Mouse (Mus musculus) ES-Bruce4 (cell line): ENCODE data around the gene Plpp1. TPM values are rescaled to one million over a fixed set of nuclear protein-coding genes. Genes with fewer than 3 reads are reported as not detected.

ENCODE experiments used
- H3K27ac ChIP-seq: 2 replicates; pipeline ENCODE4 v1.5.1; 2012; ENCODE audit warnings: low read length, inconsistent platforms; ENCODE audit not compliant: insufficient read depth
- H3K27me3 ChIP-seq: 2 replicates; pipeline ENCODE4 v1.6.1; 2012; ENCODE audit warnings: mild to moderate bottlenecking, low read length, inconsistent platforms; ENCODE audit not compliant: control insufficient read depth, poor library complexity, insufficient read depth, severe bottlenecking
- H3K36me3 ChIP-seq: 2 replicates; pipeline ENCODE4 v1.6.1; 2012; ENCODE audit warnings: inconsistent platforms, mild to moderate bottlenecking, low read length, moderate library complexity; ENCODE audit not compliant: control insufficient read depth, poor library complexity, insufficient read depth, severe bottlenecking
- H3K4me1 ChIP-seq: one replicate; pipeline ENCODE4 v1.8.1; 2011; ENCODE audit warnings: low read length; ENCODE audit not compliant: control insufficient read depth, insufficient read depth
- H3K4me3 ChIP-seq: 2 replicates; pipeline ENCODE4 v1.5.1; 2011; ENCODE audit warnings: low read depth, mild to moderate bottlenecking, low read length
- H3K9ac ChIP-seq: 2 replicates; pipeline ENCODE4 v1.6.1; 2012; ENCODE audit warnings: low read depth, mild to moderate bottlenecking, inconsistent platforms; ENCODE audit not compliant: poor library complexity, severe bottlenecking
- H3K9me3 ChIP-seq: replicated peaks from 2 replicates; pipeline ENCODE4 v1.6.1; 2012; ENCODE audit warnings: mild to moderate bottlenecking, low read length, inconsistent platforms; ENCODE audit not compliant: control insufficient read depth, poor library complexity, insufficient read depth, severe bottlenecking
- CTCF ChIP-seq: IDR thresholded peaks from one replicate; pipeline ENCODE4 v1.8.1; 2011; ENCODE audit warnings: low read depth, low read length
- EP300 ChIP-seq: IDR thresholded peaks from 2 replicates; pipeline ENCODE4 v1.6.1; 2011; ENCODE audit warnings: low read depth, low read length; ENCODE audit not compliant: insufficient read depth
- POLR2A ChIP-seq: IDR thresholded peaks from one replicate; pipeline ENCODE4 v1.8.1; 2011; ENCODE audit warnings: low read length; ENCODE audit not compliant: insufficient read depth
- polyA plus RNA-seq: library from polyadenylated mRNA; stranded (reverse); fragments of >200 nt; gene quantifications from 2 replicates; pipeline ENCODE4 v1.2.4, GENCODE M21; 2011; ENCODE audit warnings: low read depth; ENCODE audit not compliant: missing spikeins, insufficient read depth, insufficient read length

Gene Plpp1
- polyA plus RNA-seq, 1 experiment: 19.9 TPM

DNA sequence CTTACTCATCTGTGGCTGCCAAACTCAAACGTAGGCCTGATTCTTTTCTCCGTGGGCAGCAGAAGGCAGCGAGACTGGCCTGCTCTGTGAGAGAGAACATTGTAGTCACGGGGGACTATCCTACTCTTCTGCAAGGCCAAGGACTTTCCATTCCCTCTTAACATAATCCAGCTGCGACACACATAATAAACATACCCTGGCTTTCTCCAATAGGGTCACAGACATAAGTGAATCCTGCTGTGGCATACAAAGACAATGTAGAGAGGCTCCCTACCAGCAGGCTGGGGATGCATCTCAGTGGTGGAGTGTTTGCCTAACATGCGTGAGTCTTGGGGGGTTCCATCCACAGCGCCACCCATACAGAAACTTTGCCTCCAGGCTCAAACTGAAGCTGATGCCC lies 15.3 kb upstream of the Plpp1 start:
- no peaks in the 10 kb centered on the region for H3K27me3 ChIP-seq

DNA sequence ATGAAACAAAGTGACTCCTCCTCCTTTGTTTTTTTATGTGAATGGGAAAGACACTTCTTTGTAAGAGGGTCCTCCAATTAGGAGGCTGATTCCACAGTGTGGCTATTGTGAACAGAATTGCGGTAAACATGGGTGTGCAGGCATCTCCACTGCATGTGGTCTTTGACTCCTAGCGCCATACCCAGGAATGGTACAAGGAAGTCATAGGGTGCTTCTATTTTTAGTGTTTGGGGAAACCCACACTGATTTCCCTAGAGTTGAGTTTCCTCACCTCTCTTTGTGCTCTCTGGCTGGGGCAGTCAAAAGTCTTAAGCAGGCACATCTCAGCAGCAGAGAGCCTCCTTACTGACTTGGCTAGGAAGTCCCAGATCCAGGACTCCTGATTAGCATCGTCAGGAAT lies 14.4 kb upstream of the Plpp1 start:
- Histone ChIP-seq H3K4me1 (no peaks in the 10 kb centered on the region), H3K4me3 (no peak overlapping the region), H3K9ac (no peak overlapping the region), H3K27ac (0 out of 2 replicates have a peak overlapping the region, but pooled peaks have one; percentile 21), H3K9me3 (no peaks in the 10 kb centered on the region), H3K27me3 (no peaks in the 10 kb centered on the region), H3K36me3 (no peaks in the 10 kb centered on the region)
- no peak for TF ChIP-seq POLR2A

More for the DNA sequence above, 15.3 kb upstream of the Plpp1 start:
- H3K4me3 ChIP-seq: no peak overlapping the region
- H3K27ac ChIP-seq: no peak overlapping the region
- no peak for TF ChIP-seq CTCF
- TF ChIP-seq EP300: no peak
- TF ChIP-seq POLR2A: no peak
- no peaks in the 10 kb centered on the region for H3K4me1 ChIP-seq
- H3K9me3 ChIP-seq: no peaks in the 10 kb centered on the region
- no peaks in the 10 kb centered on the region for H3K36me3 ChIP-seq
- no peak overlapping the region for H3K9ac ChIP-seq

DNA sequence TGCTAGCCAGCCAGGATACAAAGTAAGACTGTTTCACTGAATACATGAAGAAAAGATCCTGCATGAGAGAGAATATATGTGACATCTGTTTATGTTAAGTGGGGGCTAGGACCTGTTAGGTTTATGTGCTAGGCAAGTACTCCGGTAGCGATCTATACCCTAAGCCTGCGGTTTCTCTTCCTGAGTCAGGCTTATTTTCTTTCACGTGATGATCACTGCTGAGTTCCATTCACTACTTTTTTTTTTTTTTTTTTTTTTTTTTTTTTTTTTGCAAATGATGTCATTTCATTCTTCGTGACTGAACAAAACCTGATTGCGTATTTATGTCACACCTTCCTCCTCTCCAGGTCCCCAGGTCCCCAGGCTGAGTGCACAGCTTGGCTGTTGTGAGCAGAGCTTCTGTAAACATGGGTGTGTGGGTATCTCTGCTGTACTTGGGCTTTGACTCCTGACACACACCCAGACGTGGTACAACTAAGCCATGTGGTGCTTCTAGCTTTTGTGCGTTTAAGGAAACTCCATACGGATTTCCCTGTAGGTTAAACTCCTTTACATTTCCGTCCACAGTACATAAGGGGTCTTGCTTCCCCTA lies 13.6 kb upstream of the Plpp1 start:
- Histone ChIP-seq H3K36me3 (no peaks in the 10 kb centered on the region), H3K4me3 (no peak overlapping the region), H3K9ac (no peak overlapping the region), H3K9me3 (no peaks in the 10 kb centered on the region), H3K27me3 (no peaks in the 10 kb centered on the region), H3K27ac (no peak overlapping the region), H3K4me1 (no peaks in the 10 kb centered on the region)
- no peak for TF ChIP-seq POLR2A
- no peak for TF ChIP-seq CTCF
- no peak for TF ChIP-seq EP300

DNA sequence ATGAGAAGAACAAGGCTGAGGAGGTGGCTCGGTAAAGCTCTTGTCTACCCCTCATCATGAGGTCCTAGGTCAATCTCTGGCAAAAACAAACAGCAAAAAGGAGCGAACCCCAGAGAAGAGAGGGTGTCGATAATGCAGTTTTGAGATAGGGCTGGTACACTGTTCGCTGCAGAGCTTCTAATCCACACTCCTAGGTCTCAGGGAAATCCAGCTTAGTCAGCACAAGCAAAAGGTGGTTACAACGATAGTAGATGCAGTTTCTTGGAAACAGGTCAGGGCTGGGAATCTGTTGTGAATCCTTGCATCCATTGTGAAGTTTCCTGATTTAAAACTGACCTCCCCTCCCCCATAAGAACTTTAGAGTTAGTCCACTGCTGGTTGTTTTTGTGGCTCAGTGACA lies 9.8 kb upstream of the Plpp1 start:
- no peak for TF ChIP-seq CTCF
- TF ChIP-seq EP300: no peak
- no peak for TF ChIP-seq POLR2A
- Histone ChIP-seq H3K9ac (no peak overlapping the region), H3K27ac (no peak overlapping the region), H3K4me3 (no peak overlapping the region), H3K27me3 (no peaks in the 10 kb centered on the region), H3K36me3 (no peaks in the 10 kb centered on the region), H3K4me1 (no peaks in the 10 kb centered on the region), H3K9me3 (no peaks in the 10 kb centered on the region)

DNA sequence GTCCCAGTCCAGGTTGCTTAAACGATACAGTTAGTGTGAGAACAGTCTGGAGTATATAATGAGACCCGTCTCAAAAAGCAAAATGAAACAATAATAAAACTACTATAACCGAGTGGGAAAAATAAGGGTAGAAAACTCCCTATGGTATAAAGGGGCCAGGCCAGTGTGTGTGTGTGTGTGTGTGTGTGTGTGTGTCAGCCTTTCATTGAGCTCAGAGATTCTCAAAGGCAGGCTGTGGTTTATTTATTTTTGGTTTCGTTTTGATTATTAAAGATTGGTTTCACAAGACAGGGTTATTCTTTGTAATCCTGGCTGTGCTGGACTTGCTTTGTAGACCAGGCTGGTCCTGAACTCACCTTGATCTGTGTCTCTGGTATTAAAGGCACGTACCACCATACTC lies 8.7 kb upstream of the Plpp1 start:
- Histone ChIP-seq H3K27me3 (no peaks in the 10 kb centered on the region), H3K36me3 (no peaks in the 10 kb centered on the region), H3K9ac (no peak overlapping the region), H3K4me1 (no peaks in the 10 kb centered on the region), H3K9me3 (no peaks in the 10 kb centered on the region), H3K27ac (no peak overlapping the region), H3K4me3 (no peak overlapping the region)
- TF ChIP-seq EP300 (no peak), CTCF (no peak), POLR2A (no peak)

DNA sequence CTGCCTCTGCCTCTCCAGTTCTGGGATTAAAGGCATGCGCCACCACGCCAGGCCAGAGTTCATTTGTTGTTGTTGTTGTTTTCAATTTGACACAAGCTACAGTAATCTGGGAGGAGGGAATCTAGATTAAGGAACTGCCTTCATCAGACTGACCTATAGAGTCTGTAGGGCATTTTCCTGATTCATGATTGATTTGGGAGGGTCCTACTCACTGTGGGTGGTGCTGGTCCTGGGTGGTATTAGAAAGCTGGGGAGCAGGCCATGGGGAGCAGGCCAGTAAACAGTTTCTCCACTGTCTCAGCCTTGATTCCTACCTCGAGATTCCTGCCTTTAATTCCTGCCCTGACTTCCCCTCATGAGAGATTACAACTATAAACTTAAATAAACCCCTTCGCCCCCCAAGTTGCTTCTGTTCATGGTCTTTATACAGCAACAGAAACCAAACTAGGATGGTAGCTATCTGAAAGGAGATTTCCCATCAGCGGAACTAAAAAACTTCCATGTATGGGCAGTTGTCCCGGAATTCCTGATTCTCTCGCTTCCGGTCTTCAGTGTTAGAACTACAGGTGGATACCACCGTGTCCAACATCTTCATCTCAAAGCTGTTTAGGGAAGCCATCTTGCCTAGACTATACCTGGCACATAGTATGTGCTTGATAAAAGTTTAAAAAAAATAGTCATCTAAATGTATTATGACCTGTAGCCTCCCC lies 2.2 kb upstream of the Plpp1 start:
- H3K36me3 ChIP-seq: no peaks in the 10 kb centered on the region
- peak overlapping the region; percentile 82 for H3K27ac ChIP-seq
- H3K9me3 ChIP-seq: no peaks in the 10 kb centered on the region
- 0 out of 2 replicates have a peak overlapping the region, but pooled peaks have one; percentile 34 for H3K9ac ChIP-seq
- H3K4me3 ChIP-seq: no peak overlapping the region
- TF ChIP-seq EP300 (no peak), CTCF (no peak)
- no peaks in the 10 kb centered on the region for H3K27me3 ChIP-seq
- peaks cover 5% of the 10 kb centered on the region for H3K4me1 ChIP-seq
